Mouse (Mus musculus) megakaryocyte-erythroid progenitor cell, adult 5-6 weeks (primary cell): ENCODE measurements at regions not wholly inside any gene's neighbourhood (a gene's known extent, or its start where the extent isn't known, plus 50 kb on each side); places are given as distances from the start of the nearest gene placed in this dataset.
A peak's percentile ranks its signal among the peaks of the same experiment; 100 is the strongest.
"Not testable (repeated sequence)": the region's sequence is repeated elsewhere in the genome, so short reads cannot be mapped to it uniquely, and the experiment has no call there.

ENCODE experiments used
- ATAC-seq: replicated peaks from 2 replicates; pipeline ENCODE4 v1.8.0; 2016; ENCODE audit warnings: mild to moderate bottlenecking, inconsistent platforms; ENCODE audit not compliant: severe bottlenecking, poor library complexity, low FRiP score, low TSS enrichment

GRCm38 (mm10) chr13:102014514-102014913 is 246.5 kb upstream of the Pik3r1 start:
- no peak for ATAC-seq

- no peak for ATAC-seq
Measured at GRCm38 (mm10) chr13:102014958-102015357, 246.9 kb upstream of the Pik3r1 start.

- no peak for ATAC-seq
Measured at GRCm38 (mm10) chr13:102016518-102016917, 248.5 kb upstream of the Pik3r1 start.

DNA sequence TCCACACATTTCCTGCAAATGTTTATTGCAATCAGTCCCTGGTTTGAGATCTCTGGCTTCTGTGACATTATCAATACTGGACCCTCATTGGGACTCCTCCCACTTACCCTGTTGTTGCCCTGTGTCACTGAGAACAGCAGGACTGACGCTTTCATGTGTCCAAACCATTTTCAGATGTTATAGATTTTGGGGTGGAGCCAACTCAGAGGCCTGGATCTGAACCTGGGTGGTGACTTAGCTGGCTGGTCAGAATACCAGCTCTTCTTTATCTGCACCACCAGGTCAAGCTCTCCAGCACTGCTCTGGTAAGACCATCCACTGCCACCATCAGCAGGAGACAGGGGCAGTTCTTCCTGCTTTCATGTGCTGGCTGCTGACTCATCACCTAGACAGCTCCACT is 254.3 kb upstream of the Pik3r1 start:
- ATAC-seq = 0 out of 2 replicates have a peak, but pooled peaks have one; percentile 37

GRCm38 (mm10) chr13:102022757-102023156 is 254.7 kb upstream of the Pik3r1 start:
- ATAC-seq = 0 out of 2 replicates have a peak, but pooled peaks have one; percentile 2

DNA sequence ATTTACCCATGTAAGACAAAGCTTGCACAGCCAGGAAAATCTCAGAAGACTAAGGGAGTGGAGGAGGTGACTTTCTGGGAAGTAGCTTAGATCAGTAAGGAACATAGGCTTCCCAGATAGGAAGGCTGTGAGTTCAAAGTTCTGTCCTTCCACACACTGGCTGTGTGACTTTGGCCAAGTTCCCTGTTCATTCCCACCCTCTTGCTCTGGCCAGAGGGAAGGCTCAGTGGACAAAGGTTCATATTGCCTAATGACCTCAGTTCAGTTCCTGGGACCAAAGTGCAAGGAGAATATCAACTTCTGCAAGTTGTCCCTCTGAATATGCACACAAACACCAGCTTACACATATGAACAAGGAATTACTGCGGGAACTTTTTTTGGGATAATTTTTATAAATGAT is 255.6 kb upstream of the Pik3r1 start:
- ATAC-seq = no peak

GRCm38 (mm10) chr13:102025138-102025537 is 257.1 kb upstream of the Pik3r1 start:
- no peak for ATAC-seq

DNA sequence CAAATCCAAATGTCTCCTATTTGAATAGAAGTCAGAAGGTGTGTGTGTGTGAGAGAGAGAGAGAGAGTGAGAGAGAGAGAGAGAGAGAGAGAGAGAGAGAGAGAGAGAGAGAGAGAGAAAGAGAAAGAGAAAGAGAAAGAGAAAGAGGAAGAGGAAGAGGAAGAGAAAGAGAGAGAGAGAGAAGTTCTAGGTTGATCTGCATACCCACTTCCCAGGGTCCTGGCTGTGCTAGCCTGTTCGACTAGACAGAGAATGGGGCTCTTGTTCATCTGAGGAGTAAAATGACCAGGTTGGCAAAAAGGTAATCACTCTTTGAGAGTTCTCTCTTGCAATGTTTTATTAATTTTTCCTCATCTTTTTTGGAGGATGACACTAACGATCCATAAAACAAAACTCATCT is 257.5 kb upstream of the Pik3r1 start:
- ATAC-seq = not testable (repeated sequence)

DNA sequence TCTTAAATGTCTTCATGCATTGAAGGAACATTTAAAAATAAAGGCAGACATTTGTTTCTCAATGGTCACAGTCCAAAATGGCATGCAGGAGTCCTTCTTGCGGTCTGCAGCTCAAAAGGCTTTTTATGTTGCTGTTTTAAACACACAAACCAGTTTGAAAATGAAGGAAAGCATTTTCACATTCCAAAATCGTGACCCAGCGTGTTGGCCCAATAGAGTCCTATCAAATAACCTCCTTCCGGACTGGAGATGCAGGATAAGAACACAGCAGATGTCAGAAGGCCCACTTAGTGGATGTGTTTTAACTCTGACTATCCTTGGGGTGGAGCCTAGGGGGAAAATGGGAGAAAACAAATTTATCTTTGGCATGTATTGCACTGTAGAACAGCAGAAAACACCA is 263.4 kb upstream of the Pik3r1 start:
- ATAC-seq = no peak

- peak; percentile 31; the same call in 1 of the 2 replicates for ATAC-seq
Measured at GRCm38 (mm10) chr13:102034484-102034883, 266.5 kb upstream of the Pik3r1 start.

GRCm38 (mm10) chr13:102036001-102036400 is 268.0 kb upstream of the Pik3r1 start:
- ATAC-seq = no peak

DNA sequence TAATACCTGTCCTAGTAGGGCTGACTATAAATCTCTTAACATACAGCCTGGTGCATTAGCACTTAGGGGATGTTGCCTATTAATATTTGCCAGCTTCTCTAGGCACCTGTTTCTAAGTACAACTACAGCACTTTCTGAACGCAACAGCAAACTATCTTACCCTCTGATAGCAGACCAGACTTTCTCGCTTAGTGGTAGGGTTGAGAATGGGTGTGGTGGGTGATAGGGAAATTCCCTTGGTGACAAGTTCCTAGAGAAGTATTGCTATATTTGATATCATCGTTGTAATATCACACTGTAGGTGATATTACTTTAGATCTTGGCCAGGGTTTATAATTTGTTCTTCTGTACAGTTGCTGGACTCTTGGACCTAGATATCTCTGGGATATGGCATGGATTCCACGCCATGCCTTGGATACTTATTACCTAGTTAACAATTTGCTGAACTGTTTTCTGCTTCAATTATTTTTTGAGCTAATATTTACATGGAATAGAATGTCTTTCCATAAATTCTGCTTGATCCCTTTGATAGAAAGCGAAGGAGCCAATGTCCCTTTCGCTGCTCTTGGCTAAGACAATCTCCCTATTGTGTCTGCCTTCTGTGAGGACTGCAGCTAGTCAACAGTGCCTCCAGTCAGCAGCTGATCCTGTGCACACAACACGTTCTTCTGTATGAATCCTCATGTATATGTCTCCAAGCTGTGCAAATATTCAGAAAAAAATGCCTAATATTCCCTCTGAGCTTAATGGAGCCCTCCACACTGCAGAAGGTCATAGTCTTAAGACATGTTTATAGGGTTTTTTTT is 269.0 kb upstream of the Pik3r1 start:
- ATAC-seq = peak; percentile 89

GRCm38 (mm10) chr13:102060213-102060612 is 292.2 kb upstream of the Pik3r1 start:
- ATAC-seq = no peak

- ATAC-seq = peak; percentile 95
Measured at GRCm38 (mm10) chr13:102064590-102065273, 296.7 kb upstream of the Pik3r1 start.

- ATAC-seq = no peak
Measured at GRCm38 (mm10) chr13:102065274-102065640, 297.2 kb upstream of the Pik3r1 start.

GRCm38 (mm10) chr13:102065796-102066195 is 297.8 kb upstream of the Pik3r1 start:
- ATAC-seq = no peak

DNA sequence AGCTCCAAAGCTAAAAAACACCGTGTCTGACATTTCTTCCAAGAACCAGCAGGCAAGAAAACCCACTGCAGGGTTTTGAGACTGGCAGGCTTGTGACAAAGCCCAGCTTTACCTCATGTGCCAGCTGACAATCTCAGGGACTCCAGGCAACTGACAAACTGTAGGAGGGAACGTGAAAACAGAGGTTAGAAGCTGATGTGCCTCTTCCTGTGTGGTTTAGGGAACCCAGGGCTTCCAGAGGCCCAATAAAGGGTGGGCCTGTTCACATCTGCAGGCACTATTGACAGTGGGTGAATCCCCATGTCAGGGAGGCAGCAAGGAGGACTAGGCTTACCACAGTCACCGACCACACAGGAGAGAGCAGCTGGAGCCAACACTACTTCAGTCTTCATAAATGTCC is 302.7 kb upstream of the Pik3r1 start:
- ATAC-seq = peak; percentile 66

DNA sequence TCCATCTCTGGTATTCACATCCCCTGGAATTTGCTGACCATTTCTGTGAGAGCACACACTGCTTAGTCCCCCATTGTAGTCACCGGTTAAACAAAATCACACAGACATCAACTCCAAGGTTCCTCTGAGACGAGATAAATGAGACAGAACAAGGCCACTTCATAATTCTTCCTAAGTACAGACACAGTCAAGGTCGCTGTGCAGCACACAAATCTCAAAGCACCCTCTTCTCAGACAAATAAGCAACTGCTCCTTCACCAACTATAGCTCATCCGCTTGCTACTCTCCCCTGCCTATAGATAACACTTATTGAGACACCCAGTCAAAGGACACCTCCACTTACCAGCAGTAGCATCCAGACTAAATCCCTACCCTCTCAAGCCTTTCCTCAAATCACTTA is 304.3 kb upstream of the Pik3r1 start:
- no peak for ATAC-seq

DNA sequence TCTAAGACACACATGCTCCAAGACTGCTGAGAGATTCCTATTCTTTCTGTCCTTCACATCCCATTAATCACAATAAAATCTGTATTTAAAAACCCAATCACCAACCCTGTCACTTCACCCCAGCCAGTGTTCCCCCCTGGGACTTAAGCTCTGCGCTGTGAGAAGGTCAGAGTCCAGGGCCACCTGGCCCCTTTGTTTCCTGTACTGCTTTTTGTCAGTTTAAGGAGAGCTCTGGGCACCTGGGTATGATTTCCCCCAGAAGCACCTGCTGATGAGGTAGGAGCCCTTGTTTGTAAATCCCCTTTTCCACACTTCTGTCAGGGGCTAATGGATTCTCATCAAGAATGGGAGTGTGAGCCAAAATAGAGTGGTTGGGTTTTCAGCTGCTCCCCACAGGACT is 319.7 kb upstream of the Pik3r1 start:
- no peak for ATAC-seq

DNA sequence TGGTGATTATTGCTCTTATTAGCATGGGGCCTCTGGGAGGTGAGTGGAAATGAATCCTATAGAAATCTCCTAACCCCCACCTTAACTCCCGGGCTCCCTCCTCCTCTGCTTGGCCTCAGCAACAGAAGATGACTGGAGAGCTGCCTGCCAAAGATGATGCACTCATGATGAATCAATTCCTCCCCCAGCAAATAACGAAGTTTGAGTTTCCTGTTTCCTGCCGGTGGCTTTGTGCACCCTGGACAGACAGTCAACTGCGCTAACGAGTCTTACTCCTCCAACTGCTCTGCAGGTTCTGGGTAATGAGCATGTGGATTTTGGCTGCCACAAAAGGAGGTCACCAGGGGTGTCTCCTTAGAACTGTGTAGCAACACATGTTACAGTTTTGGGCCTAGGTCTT is 321.5 kb upstream of the Pik3r1 start:
- ATAC-seq = 0 out of 2 replicates have a peak, but pooled peaks have one; percentile 19

DNA sequence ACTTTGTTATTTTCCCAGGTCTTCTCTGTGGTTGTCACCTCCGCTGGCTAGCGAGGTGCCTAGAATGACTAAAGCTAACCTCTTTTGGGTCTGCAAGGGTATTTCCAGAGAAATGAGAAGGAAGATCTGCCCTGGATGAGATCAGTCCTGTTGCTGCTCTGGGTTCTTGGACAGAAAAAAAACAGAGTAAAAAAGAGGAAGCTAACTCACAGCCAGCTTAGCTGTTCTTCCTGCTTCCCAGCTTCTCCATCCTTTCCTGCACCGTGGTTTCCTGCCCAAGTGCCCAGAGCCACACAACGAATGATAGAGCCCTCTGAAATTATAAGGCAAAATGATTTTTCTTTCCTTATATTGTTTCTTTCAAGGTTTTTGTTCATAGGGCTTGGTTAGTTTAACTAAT is 326.2 kb upstream of the Pik3r1 start:
- no peak for ATAC-seq
